Mouse (Mus musculus) CH12.LX (cell line): ENCODE data around the gene Cactin. TPM values are rescaled to one million over a fixed set of nuclear protein-coding genes. Genes with fewer than 3 reads are reported as not detected.

Experiments
- DNase-seq: peaks from one replicate; pipeline ENCODE4 v3.0.0-alpha.2; 2013; ENCODE audit errors: extremely low read depth
- H3K27ac ChIP-seq: 2 replicates; pipeline ENCODE4 v1.5.1; 2012; ENCODE audit warnings: low read depth, mild to moderate bottlenecking, control low read depth, moderate library complexity; ENCODE audit not compliant: insufficient read depth
- H3K27me3 ChIP-seq: replicated peaks from 2 replicates; pipeline ENCODE3; 2012; ENCODE audit warnings: inconsistent platforms
- H3K36me3 ChIP-seq, 2 experiments: replicated peaks in 1 of 2; 2 replicates each; pipeline versions ENCODE3 to v1.6.1; 2012; ENCODE audit warnings: inconsistent platforms in 1 of 2, low read length in 1 of 2, mild to moderate bottlenecking in 1 of 2, mixed read lengths in 1 of 2, moderate library complexity in 1 of 2; ENCODE audit not compliant: control insufficient read depth in 1 of 2, insufficient read depth in 1 of 2
- H3K4me1 ChIP-seq, 2 experiments: 2 replicates each; pipeline ENCODE4 v1.6.1; 2012; ENCODE audit warnings: inconsistent platforms in 1 of 2, moderate library complexity in 1 of 2; ENCODE audit not compliant: insufficient read depth in 2 of 2, control insufficient read depth in 1 of 2
- H3K4me2 ChIP-seq: 2 replicates; pipeline ENCODE4 v1.6.1; 2012; ENCODE audit warnings: low read depth, mild to moderate bottlenecking, control low read depth; ENCODE audit not compliant: poor library complexity, insufficient read depth, severe bottlenecking
- H3K4me3 ChIP-seq, 3 experiments: fragments of 150-350 bp in 1 of 3; sonication (generic) in 1 of 3; replicated peaks in 1 of 3; 2 replicates each; pipeline versions ENCODE3 to v1.5.1; 2011 to 2012; ENCODE audit warnings: low read depth in 2 of 3, low read length in 2 of 3, mild to moderate bottlenecking in 2 of 3, moderate library complexity in 2 of 3, control low read depth in 1 of 3, improper control_type of control experiment in 1 of 3, inconsistent platforms in 1 of 3, mixed read lengths in 1 of 3; ENCODE audit not compliant: poor library complexity in 1 of 3
- H3K79me2 ChIP-seq: replicated peaks from 2 replicates; pipeline ENCODE4 v1.6.1; 2012; ENCODE audit warnings: mild to moderate bottlenecking, moderate library complexity; ENCODE audit not compliant: control insufficient read depth, poor library complexity, insufficient read depth, severe bottlenecking; ENCODE audit errors: extremely low read depth
- H3K9ac ChIP-seq: 2 replicates; pipeline ENCODE4 v1.6.1; 2012; ENCODE audit warnings: low read depth, mild to moderate bottlenecking, control low read depth, moderate library complexity; ENCODE audit not compliant: insufficient read depth
- H3K9me3 ChIP-seq: replicated peaks from 2 replicates; pipeline ENCODE3; 2012; ENCODE audit warnings: low read length, inconsistent platforms, mixed read lengths
- CHD2 ChIP-seq: IDR thresholded peaks from 2 replicates; pipeline ENCODE4 v1.6.1; 2011; ENCODE audit warnings: low read length, improper control_type of control experiment
- CTCF ChIP-seq, 2 experiments: IDR thresholded peaks in 1 of 2; conservative IDR thresholded peaks in 1 of 2; 2 replicates each; pipeline ENCODE4 v1.5.1; 2011 to 2012; ENCODE audit warnings: low read depth in 2 of 2, low read length in 2 of 2, improper control_type of control experiment in 1 of 2, inconsistent platforms in 1 of 2, mild to moderate bottlenecking in 1 of 2, moderate library complexity in 1 of 2
- E2F4 ChIP-seq: IDR thresholded peaks from 2 replicates; pipeline ENCODE4 v1.6.1; 2011; ENCODE audit warnings: low read depth, low read length, improper control_type of control experiment; ENCODE audit not compliant: insufficient replicate concordance
- ELF1 ChIP-seq: IDR thresholded peaks from 2 replicates; pipeline ENCODE4 v1.6.1; 2014; ENCODE audit warnings: low read depth, mild to moderate bottlenecking, inconsistent platforms, low read length, improper control_type of control experiment
- GABPA ChIP-seq: IDR thresholded peaks from 2 replicates; pipeline ENCODE4 v1.6.1; 2012; ENCODE audit warnings: low read depth, low read length, improper control_type of control experiment, inconsistent platforms; ENCODE audit not compliant: insufficient replicate concordance
- JUND ChIP-seq: conservative IDR thresholded peaks from 2 replicates; pipeline ENCODE4 v1.6.1; 2011; ENCODE audit warnings: low read depth, low read length, improper control_type of control experiment
- MAFK ChIP-seq: IDR thresholded peaks from 2 replicates; pipeline ENCODE4 v1.6.1; 2011; ENCODE audit warnings: low read length, improper control_type of control experiment; ENCODE audit not compliant: insufficient replicate concordance
- MAX ChIP-seq: IDR thresholded peaks from 2 replicates; pipeline ENCODE4 v1.6.1; 2011; ENCODE audit warnings: low read length, improper control_type of control experiment
- MEF2A ChIP-seq: IDR thresholded peaks from 2 replicates; pipeline ENCODE4 v1.6.1; 2014; ENCODE audit warnings: low read depth, mild to moderate bottlenecking, inconsistent platforms, low read length, improper control_type of control experiment, borderline replicate concordance
- NRF1 ChIP-seq: IDR thresholded peaks from 2 replicates; pipeline ENCODE4 v1.6.1; 2014; ENCODE audit warnings: low read depth, mild to moderate bottlenecking, inconsistent platforms, low read length, improper control_type of control experiment, moderate library complexity
- PAX5 ChIP-seq: IDR thresholded peaks from 2 replicates; pipeline ENCODE4 v1.6.1; 2012; ENCODE audit warnings: low read length, inconsistent platforms, mixed read lengths
- POLR2AphosphoS2 ChIP-seq: IDR thresholded peaks from 2 replicates; pipeline ENCODE4 v1.6.1; 2011; ENCODE audit warnings: low read depth, low read length, improper control_type of control experiment
- RAD21 ChIP-seq: IDR thresholded peaks from 2 replicates; pipeline ENCODE4 v1.6.1; 2011; ENCODE audit warnings: low read depth, mild to moderate bottlenecking, low read length, improper control_type of control experiment, moderate library complexity
- SMC3 ChIP-seq: IDR thresholded peaks from 2 replicates; pipeline ENCODE4 v1.6.1; 2011; ENCODE audit warnings: low read depth, low read length, improper control_type of control experiment
- USF2 ChIP-seq: conservative IDR thresholded peaks from 2 replicates; pipeline ENCODE4 v1.6.1; 2011; ENCODE audit warnings: low read depth, low read length, improper control_type of control experiment
- ZKSCAN1 ChIP-seq: IDR thresholded peaks from 2 replicates; pipeline ENCODE4 v1.6.1; 2012; ENCODE audit warnings: low read depth, inconsistent platforms, low read length, improper control_type of control experiment, borderline replicate concordance
- ZMIZ1 ChIP-seq: IDR thresholded peaks from 2 replicates; pipeline ENCODE4 v1.6.1; 2012; ENCODE audit warnings: low read depth, mild to moderate bottlenecking, inconsistent platforms, low read length, improper control_type of control experiment
- ZNF384 ChIP-seq: IDR thresholded peaks from 2 replicates; pipeline ENCODE4 v1.6.1; 2012; ENCODE audit warnings: low read depth, low read length, improper control_type of control experiment, inconsistent platforms
- dilution Hi-C: fragments of 300-500 bp; cut with MboI; formaldehyde crosslinking; loops from 2 replicates; pipeline ENCODE4 v1.14.3; 2020; ENCODE audit warnings: low sequenced_read_pairs; ENCODE audit not compliant: extremely low pct_unique_long_range_greater_than_20kb, extremely low pct_ligation_motif_present
- in situ Hi-C: fragments of 300-500 bp; cut with MboI; formaldehyde crosslinking; loops from 3 replicates; pipeline ENCODE4 v1.14.3; 2019; ENCODE audit warnings: low sequenced_read_pairs, low pct_ligation_motif_present, low pct_unique_long_range_greater_than_20kb, mixed read lengths
- polyA plus RNA-seq: library from polyadenylated mRNA; unstranded; fragments of >175 nt; gene quantifications from 2 replicates; pipeline ENCODE4 v1.2.1, GENCODE M21; 2012; ENCODE audit warnings: low read depth; ENCODE audit not compliant: insufficient read length
- total RNA-seq, 2 experiments: library from RNA; depleted of rRNA; stranded (reverse); fragments of 300-350 nt in 1 of 2; fragments of >200 nt in 1 of 2; gene quantifications; 2 replicates each; pipeline ENCODE4 v1.2.3; 2012 to 2014

Cactin gene
- total and polyA plus RNA-seq, 3 experiments, result 21.4 to 39.3 (median 34.6) TPM

DNA sequence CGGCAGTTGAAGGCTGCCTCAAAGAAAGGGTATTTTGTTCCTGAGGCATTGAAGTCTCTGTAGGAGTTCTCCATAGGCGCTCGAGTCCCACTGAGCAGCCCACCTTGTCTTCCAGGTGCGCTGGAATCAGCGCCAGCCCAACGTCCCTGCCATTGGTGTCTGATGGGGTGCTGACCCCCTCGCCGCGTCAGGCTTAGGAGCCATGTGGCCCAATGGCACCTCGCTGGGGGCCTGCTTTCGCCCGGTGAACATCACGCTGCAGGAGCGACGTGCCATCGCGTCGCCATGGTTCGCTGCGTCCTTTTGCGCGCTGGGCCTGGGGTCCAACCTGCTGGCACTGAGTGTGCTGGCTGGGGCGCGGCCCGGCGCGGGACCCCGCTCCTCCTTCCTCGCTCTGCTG lies 11.4 kb downstream of the Cactin start:
- no peak overlapping the region for H3K9ac ChIP-seq
- in situ Hi-C loops, result no loop called here

GRCm38 (mm10) chr10:81334324-81334723 lies 13.4 kb downstream of the Cactin start:
- no peak overlapping the region for H3K4me3 ChIP-seq
- peaks cover 4 to 12% of the 10 kb centered on the region in 2 experiments for H3K4me1 ChIP-seq
- peaks cover 3% of the 10 kb centered on the region for H3K27me3 ChIP-seq
- in situ Hi-C loops (no loop called here), dilution Hi-C loops (no loop called here)
- no peak overlapping the region for H3K9ac ChIP-seq
- H3K36me3 ChIP-seq, result peaks cover 0 to 16% of the 10 kb centered on the region in 2 experiments
- TF ChIP-seq JUND (no peak), MAX (no peak)
- H3K79me2 ChIP-seq, result no peaks in the 10 kb centered on the region
- no peaks in the 10 kb centered on the region for H3K9me3 ChIP-seq
- H3K27ac ChIP-seq, result no peak overlapping the region
- H3K4me2 ChIP-seq, result no peak overlapping the region
- DNase-seq, result no peak

More for the DNA sequence above, 11.4 kb downstream of the Cactin start:
- Histone ChIP-seq H3K9me3 (no peaks in the 10 kb centered on the region), H3K4me3 (no peak overlapping the region), H3K27ac (no peak overlapping the region), H3K4me2 (no peak overlapping the region), H3K79me2 (no peaks in the 10 kb centered on the region), H3K4me1 (peaks cover 6 to 24% of the 10 kb centered on the region in 2 experiments), H3K27me3 (peaks cover under 1% of the 10 kb centered on the region), H3K36me3 (peaks cover under 1 to 32% of the 10 kb centered on the region in 2 experiments)
- DNase-seq, result no peak
- dilution Hi-C loops, result no loop called here
- TF ChIP-seq NRF1 (no peak), PAX5 (no peak), ZKSCAN1 (no peak), E2F4 (no peak), POLR2AphosphoS2 (no peak)

DNA sequence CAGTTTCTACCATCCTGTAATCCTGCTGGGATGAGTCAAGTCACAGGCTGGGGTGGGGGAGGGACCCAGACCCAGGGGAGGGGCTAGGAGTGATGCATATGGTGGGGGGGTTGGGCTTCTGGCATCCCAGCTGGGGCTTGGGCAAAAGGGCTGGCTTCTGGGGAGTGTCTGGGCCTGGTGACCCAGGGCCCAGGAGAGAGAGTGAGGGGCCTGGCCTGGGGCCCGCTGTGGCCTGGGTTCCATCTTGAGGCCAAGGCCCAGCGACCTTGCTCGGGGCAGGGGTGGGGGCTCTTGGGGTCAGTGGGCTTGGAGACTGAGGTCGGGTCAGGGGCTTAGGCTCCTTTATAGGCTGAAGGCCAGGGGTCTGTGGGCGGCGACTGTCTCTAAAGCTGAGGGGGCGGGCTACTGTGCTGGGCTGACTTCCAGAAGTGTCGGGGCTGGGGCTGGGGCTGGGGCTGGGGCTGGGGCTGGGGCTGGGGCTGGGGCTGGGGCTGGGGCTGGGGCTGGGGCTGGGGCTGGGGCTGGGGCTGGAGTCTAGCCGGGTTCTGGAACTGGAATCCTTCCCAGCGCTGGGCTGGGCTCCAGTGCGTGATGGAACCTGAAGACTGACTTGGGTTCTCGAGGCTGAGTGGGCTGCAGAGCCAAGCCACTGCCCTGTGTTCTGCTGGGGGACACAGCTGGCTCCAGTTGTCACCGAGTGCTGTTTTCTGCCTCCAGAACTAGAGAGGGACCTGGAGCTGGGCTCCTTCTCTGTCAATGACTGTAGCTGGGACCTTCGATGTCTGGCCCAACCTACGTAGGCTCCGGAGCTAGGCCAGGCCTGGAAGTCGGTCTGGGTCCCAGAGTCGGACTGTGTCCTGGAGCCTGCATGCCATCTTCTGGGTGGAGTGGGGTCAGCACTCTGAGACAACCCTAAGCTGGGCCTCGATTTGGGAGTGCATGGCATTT lies 14.8 kb downstream of the Cactin start:
- H3K9me3 ChIP-seq, result no peaks in the 10 kb centered on the region

More for the DNA sequence above, 14.8 kb downstream of the Cactin start:
- TF ChIP-seq MAX (no peak), CHD2 (no peak), SMC3 (no peak), ELF1 (no peak), USF2 (no peak), ZNF384 (no peak), MAFK (no peak), MEF2A (no peak), NRF1 (no peak), RAD21 (no peak), GABPA (no peak), ZMIZ1 (no peak), CTCF (conservative IDR thresholded peaks at IDR 0.05 in 1 of 2, IDR thresholded peaks at IDR 0.05 in 1 of 2; ENCODE audit: low read depth in 2 of 2, low read length in 2 of 2) (no peak)
- Histone ChIP-seq H3K27ac (no peak overlapping the region), H3K36me3 (peaks cover 0 to 7% of the 10 kb centered on the region in 2 experiments), H3K27me3 (peaks cover 3% of the 10 kb centered on the region), H3K79me2 (no peaks in the 10 kb centered on the region), H3K4me3 (no peak overlapping the region), H3K4me1 (peaks cover 0 to 4% of the 10 kb centered on the region in 2 experiments; a peak in 2 of 4 replicates), H3K4me2 (no peak overlapping the region), H3K9ac (no peak overlapping the region)
- no peak for DNase-seq
- in situ Hi-C loops, result no loop called here
- dilution Hi-C loops, result no loop called here
